Mouse (Mus musculus): ENCODE data around the gene Lhpp.

- no peak for TF ChIP-seq CTCF (IDR thresholded peaks at IDR 0.05; ENCODE audit: borderline replicate concordance, insufficient read depth, low read length)
- no peak for TF ChIP-seq POLR2A (IDR thresholded peaks at IDR 0.05; ENCODE audit: low read depth, low read length)
Observed at GRCm38 (mm10) chr7:132679117-132679516, 68.7 kb downstream of the Lhpp start.
